Comparison of ENCODE assay signal across 7 mouse cellular contexts in genomic region chr3:87174769-87175437, GRCm38 (mm10). TPM values are rescaled to one million over a fixed set of nuclear protein-coding genes. Genes with fewer than 3 reads are reported as not detected.
DNase-seq lines count a peak whose midpoint lies in the region; ATAC-seq and TF ChIP-seq lines count a peak whose summit lies in the region.

No protein-coding gene starts in this region.

- under 1% methylated on average over 25 of the region's 25 CpGs for WGBS in lung, embryonic 15.5 days
- 2% methylated on average over 23 of the region's 25 CpGs for WGBS in forebrain, embryonic 10.5 days
- WGBS in limb, embryonic 10.5 days: 3% methylated on average over 25 of the region's 25 CpGs
- WGBS in olfactory bulb, adult 2 months: 5% methylated on average over 25 of the region's 25 CpGs

- peaks cover 41% of the 10 kb centered on the region for H3K4me1 ChIP-seq in lung, embryonic 15.5 days
- H3K4me1 ChIP-seq in forebrain, embryonic 10.5 days: peaks cover 49% of the 10 kb centered on the region
- peaks cover 45% of the 10 kb centered on the region for H3K4me1 ChIP-seq in limb, embryonic 10.5 days
- H3K4me1 ChIP-seq in olfactory bulb, adult 2 months (ENCODE audit: control insufficient read depth, insufficient read depth, low read length): peaks cover 28% of the 10 kb centered on the region

- DNase-seq in lung, postnatal 36 days: no peak
- DNase-seq in forebrain, embryonic 10.5 days (ENCODE audit: extremely low spot score, low spot score): peak; percentile 25
- DNase-seq in limb, embryonic 10.5 days (ENCODE audit: low spot score): no peak
- DNase-seq in cerebellum, adult 11 months: no peak
- DNase-seq in layer of hippocampus, adult 9-10 months (ENCODE audit: low spot score): no peak

- peak overlapping the region; percentile 91 for H3K27ac ChIP-seq in lung, embryonic 15.5 days
- peak overlapping the region; percentile 97 for H3K27ac ChIP-seq in forebrain, embryonic 10.5 days
- peak overlapping the region; percentile 96 for H3K27ac ChIP-seq in limb, embryonic 10.5 days
- H3K27ac ChIP-seq in olfactory bulb, adult 2 months (ENCODE audit: insufficient read depth, low read depth, low read length): peak overlapping the region; percentile 1; the same call in 1 of the 2 replicates

- no peaks in the 10 kb centered on the region for H3K36me3 ChIP-seq in lung, embryonic 15.5 days
- peaks cover 4% of the 10 kb centered on the region; the same call in 1 of the 2 replicates for H3K36me3 ChIP-seq in forebrain, embryonic 10.5 days (replicated peaks)
- H3K36me3 ChIP-seq in limb, embryonic 10.5 days: peaks cover 7% of the 10 kb centered on the region

- no peaks in the 10 kb centered on the region for H3K9me3 ChIP-seq in lung, embryonic 15.5 days
- no peaks in the 10 kb centered on the region for H3K9me3 ChIP-seq in forebrain, embryonic 10.5 days
- no peaks in the 10 kb centered on the region for H3K9me3 ChIP-seq in limb, embryonic 10.5 days (replicated peaks)

- H3K27me3 ChIP-seq in lung, embryonic 15.5 days: no peaks in the 10 kb centered on the region
- 0 out of 2 replicates have a peak, but pooled peaks cover 4% of the 10 kb centered on the region for H3K27me3 ChIP-seq in forebrain, embryonic 10.5 days (ENCODE audit: poor library complexity, severe bottlenecking)
- H3K27me3 ChIP-seq in limb, embryonic 10.5 days (ENCODE audit: low read depth, poor library complexity, severe bottlenecking): no peaks in the 10 kb centered on the region

- no peak for TF ChIP-seq CTCF in olfactory bulb, adult 2 months (IDR thresholded peaks at IDR 0.05; ENCODE audit: insufficient read depth, low read depth, low read length)

- TF ChIP-seq POLR2A in olfactory bulb, adult 2 months (IDR thresholded peaks at IDR 0.05; ENCODE audit: insufficient read depth, low read depth, low read length): no peak

- H3K9ac ChIP-seq in lung, embryonic 15.5 days: peak overlapping the region; percentile 68

- H3K4me2 ChIP-seq in lung, embryonic 15.5 days: peak overlapping the region; percentile 85

- H3K4me3 ChIP-seq in lung, embryonic 15.5 days: peak overlapping the region; percentile 75
- peak overlapping the region; percentile 84 for H3K4me3 ChIP-seq in forebrain, embryonic 10.5 days
- peak overlapping the region; percentile 85 for H3K4me3 ChIP-seq in limb, embryonic 10.5 days
- peak overlapping the region; percentile 62 for H3K4me3 ChIP-seq in olfactory bulb, adult 2 months (ENCODE audit: insufficient read depth, low read depth, low read length)

- no peak; the same call in 1 of the 2 replicates for ATAC-seq in lung, embryonic 15.5 days (ENCODE audit: borderline replicate concordance, extremely low read depth, low FRiP score, low TSS enrichment)

RNA-seq across cellular contexts. Expression of gene Kirrel, which starts 0.4 kb away (rescaled TPM):
- 20.7 and 23.0 TPM in 2 replicates for polyA plus RNA-seq in lung, embryonic 15.5 days (2015; fragmentation: Nextera tagmentation; extraction: Ambion mirVana)
- polyA plus RNA-seq in forebrain, embryonic 10.5 days (2016; fragmentation: Nextera tagmentation; extraction: Ambion mirVana): 13.1 and 14.3 TPM in 2 replicates
- polyA plus RNA-seq in limb, embryonic 10.5 days (2016; fragmentation: Nextera tagmentation; extraction: Ambion mirVana): 17.4 and 19.0 TPM in 2 replicates
- not detected in 2 replicates for polyA plus RNA-seq in olfactory bulb, adult 2 months (2012; ENCODE audit: insufficient read depth, insufficient read length, low replicate concordance, missing spikeins)

Comparison
In these comparisons a context has a peak if more than half of its experiments do, and no peak if none do; other contexts are left out.
1. H3K27ac ChIP-seq: peak in every context shown above with its lines; median percentile 97 in forebrain, embryonic 10.5 days; 96 in limb, embryonic 10.5 days; 91 in lung, embryonic 15.5 days; 1 in olfactory bulb, adult 2 months.